Mouse (Mus musculus): ENCODE results near the gene 1700069L16Rik.

GRCm38 (mm10) chr5:113660872-113661271 is 63.7 kb downstream of the 1700069L16Rik start:
- no peak for TF ChIP-seq POLR2A (IDR thresholded peaks at IDR 0.05; ENCODE audit: insufficient read depth, low read depth, low read length)
- no peak for TF ChIP-seq CTCF (IDR thresholded peaks at IDR 0.05; ENCODE audit: insufficient read depth, low read depth, low read length)

All from olfactory bulb, adult 2 months (tissue).